Mouse (Mus musculus): Measurements from ENCODE around the gene Cdc25b. TPM values are rescaled to one million over a fixed set of nuclear protein-coding genes. Genes with fewer than 3 reads are reported as not detected.

Gene Cdc25b
- polyA plus RNA-seq, 1 experiment from 2014 or later = 33.6 TPM

DNA sequence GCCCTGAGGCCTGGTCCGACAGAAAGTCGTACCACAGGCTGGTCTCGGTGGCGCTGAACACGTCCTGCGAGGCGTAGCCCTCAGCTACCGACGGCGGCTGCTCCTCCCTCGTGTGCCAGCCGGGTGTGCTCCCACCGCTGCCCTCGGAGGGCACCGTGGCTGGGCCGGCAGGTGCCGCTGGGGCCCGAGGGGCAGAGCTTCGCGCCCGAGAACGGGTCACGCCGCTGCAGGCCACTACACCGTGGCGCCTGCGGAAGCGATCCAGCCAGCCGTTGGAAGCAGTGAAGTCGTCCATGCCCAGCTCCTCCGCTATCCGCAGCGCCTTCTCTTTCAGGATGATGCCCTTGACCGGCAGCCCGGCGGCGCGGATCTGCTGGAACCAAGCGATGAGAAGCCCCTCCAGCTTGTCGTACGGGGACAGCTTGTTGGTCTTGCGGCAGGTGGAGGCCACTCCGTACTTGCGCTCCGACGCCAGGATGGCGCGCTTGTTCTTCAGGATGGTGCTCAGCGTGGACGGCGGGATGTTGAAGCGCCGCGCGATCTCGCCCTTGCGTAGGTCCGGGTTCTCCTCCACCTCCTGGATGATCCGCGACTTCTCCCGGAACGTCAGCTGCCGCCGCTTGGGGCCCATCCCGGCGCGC, 7.4 kb upstream of the Cdc25b start:
- ATAC-seq = peak; percentile 34
- WGBS = under 1% methylated on average over 65 of the region's 67 CpGs
- peak overlapping the region; percentile 96 for H3K9ac ChIP-seq (replicated peaks; ENCODE audit: low read depth, low read length)
- H3K36me3 ChIP-seq (ENCODE audit: control insufficient read depth, insufficient read depth) = no peaks in the 10 kb centered on the region
- no peaks in the 10 kb centered on the region for H3K9me3 ChIP-seq (ENCODE audit: control insufficient read depth, low read length)
- peak overlapping the region; percentile 81 for H3K4me3 ChIP-seq (replicated peaks; ENCODE audit: low read length)
- peak overlapping the region; percentile 94 for H3K27ac ChIP-seq (ENCODE audit: low read length)
- H3K4me2 ChIP-seq (ENCODE audit: low read length) = peak overlapping the region; percentile 97
- H3K4me1 ChIP-seq (replicated peaks; ENCODE audit: control insufficient read depth, insufficient read depth, low read length) = peaks cover 33% of the 10 kb centered on the region
- no peaks in the 10 kb centered on the region for H3K27me3 ChIP-seq (replicated peaks; ENCODE audit: control insufficient read depth, insufficient read depth, low read length)

DNA sequence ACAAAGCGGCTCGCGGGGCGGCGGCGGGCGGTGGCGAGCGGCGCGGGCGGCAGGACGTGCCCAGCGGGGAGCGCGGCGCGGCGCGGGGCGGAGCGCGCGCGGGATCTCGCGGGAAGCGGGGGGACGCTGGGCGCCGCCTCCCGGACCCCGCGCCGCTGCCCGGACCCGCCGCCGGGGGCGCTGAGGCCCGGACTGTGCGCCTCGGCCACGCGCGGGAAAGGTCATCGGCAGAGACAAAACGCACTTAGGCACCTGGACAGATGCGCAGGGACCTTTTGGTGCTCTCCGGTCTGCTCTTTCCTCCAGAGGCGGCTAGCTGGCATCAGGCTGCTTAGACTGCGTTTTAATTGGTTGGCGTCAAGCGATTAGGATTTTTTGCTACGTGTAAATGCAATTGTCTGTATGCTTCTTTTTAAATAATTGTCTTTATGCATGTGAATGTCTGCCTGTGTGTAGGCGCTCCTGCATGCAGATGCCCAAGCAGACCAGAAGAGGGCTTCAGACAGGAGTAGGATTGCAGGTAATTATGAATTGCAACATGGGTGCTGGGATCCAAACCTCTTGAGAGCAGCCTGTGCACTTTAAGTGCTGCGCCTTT, 6.7 kb upstream of the Cdc25b start, which contains the start of gene Cenpb:
Cenpb (minus strand) TSS at position 78 of the 598 bp plus-strand sequence.
- peak; percentile 86 for ATAC-seq

DNA sequence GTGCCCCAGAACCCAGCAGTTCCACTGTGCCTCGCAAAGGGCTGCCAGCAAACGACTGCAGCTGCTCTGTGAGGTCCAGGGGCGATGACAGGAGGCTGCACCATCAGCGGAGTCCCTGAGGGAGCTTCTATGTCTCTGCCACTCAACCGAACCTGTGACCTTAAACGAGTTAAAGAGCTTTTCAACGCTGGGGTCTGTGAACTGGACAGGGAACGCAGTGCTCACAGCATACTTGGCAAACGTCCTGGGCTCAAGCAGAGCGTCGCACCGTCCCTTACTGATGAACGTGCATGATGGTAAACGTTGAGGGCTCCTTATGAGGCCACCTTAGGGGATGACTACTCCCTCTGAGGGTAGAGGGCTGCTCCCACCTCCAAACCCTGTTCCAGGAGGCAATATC, 406 bp upstream of the Cdc25b start:
- WGBS = 3% methylated on average over 14 of the region's 14 CpGs
- H3K27ac ChIP-seq (ENCODE audit: low read length) = no peak overlapping the region

More for the DNA sequence above, 6.7 kb upstream of the Cdc25b start, which contains the start of gene Cenpb:
- Histone ChIP-seq H3K4me3 (replicated peaks; ENCODE audit: low read length) (peak within 1 kb of the TSS; percentile 81), H3K36me3 (ENCODE audit: control insufficient read depth, insufficient read depth) (no peaks in the 10 kb centered on the region), H3K9ac (replicated peaks; ENCODE audit: low read depth, low read length) (peak within 1 kb of the TSS; percentile 96), H3K4me1 (replicated peaks; ENCODE audit: control insufficient read depth, insufficient read depth, low read length) (peaks cover 31% of the 10 kb centered on the region), H3K9me3 (ENCODE audit: control insufficient read depth, low read length) (no peaks in the 10 kb centered on the region), H3K27ac (ENCODE audit: low read length) (peak within 1 kb of the TSS; percentile 94), H3K4me2 (ENCODE audit: low read length) (peak within 1 kb of the TSS; percentile 97), H3K27me3 (replicated peaks; ENCODE audit: control insufficient read depth, insufficient read depth, low read length) (no peaks in the 10 kb centered on the region)
- WGBS = 2% methylated on average over 52 of the region's 57 CpGs

DNA sequence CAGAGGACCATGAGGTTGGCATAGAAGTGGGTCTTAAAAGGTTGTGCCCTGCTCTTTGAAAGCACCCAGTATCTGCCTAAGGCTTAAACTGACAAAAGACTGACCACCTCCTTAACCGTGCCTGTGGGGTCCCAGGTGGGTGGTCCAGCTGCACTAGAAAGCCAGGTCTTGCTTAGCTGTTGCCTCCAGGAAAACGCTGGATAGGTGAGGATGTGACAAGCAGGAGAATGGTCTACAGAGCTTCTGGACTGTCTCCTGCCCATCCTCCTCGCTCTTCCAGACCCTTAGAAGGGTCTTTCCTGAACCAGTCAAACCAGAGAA, 813 bp downstream of the Cdc25b start:
- no peak for ATAC-seq
- Histone ChIP-seq H3K4me2 (ENCODE audit: low read length) (peak overlapping the region; percentile 87), H3K4me3 (replicated peaks; ENCODE audit: low read length) (peak overlapping the region; percentile 73), H3K9me3 (ENCODE audit: control insufficient read depth, low read length) (no peaks in the 10 kb centered on the region), H3K9ac (replicated peaks; ENCODE audit: low read depth, low read length) (peak overlapping the region; percentile 80), H3K4me1 (replicated peaks; ENCODE audit: control insufficient read depth, insufficient read depth, low read length) (peaks cover 29% of the 10 kb centered on the region), H3K27ac (ENCODE audit: low read length) (no peak overlapping the region), H3K27me3 (replicated peaks; ENCODE audit: control insufficient read depth, insufficient read depth, low read length) (no peaks in the 10 kb centered on the region), H3K36me3 (ENCODE audit: control insufficient read depth, insufficient read depth) (no peaks in the 10 kb centered on the region)
- 18% methylated on average over 3 of the region's 3 CpGs for whole genome bisulfite sequencing

More for the DNA sequence above, 406 bp upstream of the Cdc25b start:
- H3K27me3 ChIP-seq (replicated peaks; ENCODE audit: control insufficient read depth, insufficient read depth, low read length) = no peaks in the 10 kb centered on the region
- ATAC-seq = peak; percentile 9; the same call in 1 of the 2 replicates
- H3K4me1 ChIP-seq (replicated peaks; ENCODE audit: control insufficient read depth, insufficient read depth, low read length) = peaks cover 29% of the 10 kb centered on the region
- H3K9me3 ChIP-seq (ENCODE audit: control insufficient read depth, low read length) = no peaks in the 10 kb centered on the region
- peak overlapping the region; percentile 87 for H3K4me2 ChIP-seq (ENCODE audit: low read length)
- H3K4me3 ChIP-seq (replicated peaks; ENCODE audit: low read length) = peak overlapping the region; percentile 73
- no peaks in the 10 kb centered on the region for H3K36me3 ChIP-seq (ENCODE audit: control insufficient read depth, insufficient read depth)
- peak overlapping the region; percentile 80 for H3K9ac ChIP-seq (replicated peaks; ENCODE audit: low read depth, low read length)

DNA sequence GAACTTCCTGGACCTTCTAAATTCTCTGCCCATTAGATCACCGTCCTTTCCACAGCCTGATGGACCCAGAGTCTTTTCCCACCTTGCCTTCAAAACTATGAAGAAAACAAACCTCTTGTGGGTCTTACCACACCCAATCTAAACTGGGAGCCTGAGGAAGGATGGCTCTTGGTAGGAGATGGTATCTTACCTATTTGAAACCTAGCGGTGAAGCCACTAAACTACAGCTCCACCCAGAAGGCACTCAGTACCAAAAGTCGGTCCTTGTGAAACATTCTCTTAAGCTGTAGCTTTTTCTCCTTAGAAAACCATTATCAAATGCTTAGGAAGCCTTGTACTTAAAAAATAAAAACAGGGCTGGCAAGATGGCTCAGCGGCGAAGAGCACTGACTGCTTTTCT, 1.6 kb downstream of the Cdc25b start:
- WGBS = 97% methylated on average over 5 of the region's 5 CpGs
- H3K9me3 ChIP-seq (ENCODE audit: control insufficient read depth, low read length) = no peaks in the 10 kb centered on the region
- no peaks in the 10 kb centered on the region for H3K36me3 ChIP-seq (ENCODE audit: control insufficient read depth, insufficient read depth)
- no peak overlapping the region for H3K9ac ChIP-seq (replicated peaks; ENCODE audit: low read depth, low read length)
- H3K27ac ChIP-seq (ENCODE audit: low read length) = no peak overlapping the region
- ATAC-seq = no peak
- no peak overlapping the region for H3K4me3 ChIP-seq (replicated peaks; ENCODE audit: low read length)
- no peak overlapping the region for H3K4me2 ChIP-seq (ENCODE audit: low read length)
- H3K4me1 ChIP-seq (replicated peaks; ENCODE audit: control insufficient read depth, insufficient read depth, low read length) = peaks cover 29% of the 10 kb centered on the region
- no peaks in the 10 kb centered on the region for H3K27me3 ChIP-seq (replicated peaks; ENCODE audit: control insufficient read depth, insufficient read depth, low read length)

GRCm38 (mm10) chr2:131189521-131190309, 3.0 kb downstream of the Cdc25b start:
- Histone ChIP-seq H3K9me3 (ENCODE audit: control insufficient read depth, low read length) (no peaks in the 10 kb centered on the region), H3K27me3 (replicated peaks; ENCODE audit: control insufficient read depth, insufficient read depth, low read length) (no peaks in the 10 kb centered on the region), H3K4me1 (replicated peaks; ENCODE audit: control insufficient read depth, insufficient read depth, low read length) (peaks cover 29% of the 10 kb centered on the region), H3K9ac (replicated peaks; ENCODE audit: low read depth, low read length) (no peak overlapping the region), H3K4me2 (ENCODE audit: low read length) (no peak overlapping the region), H3K4me3 (replicated peaks; ENCODE audit: low read length) (no peak overlapping the region), H3K36me3 (ENCODE audit: control insufficient read depth, insufficient read depth) (peaks cover 4% of the 10 kb centered on the region; the same call in 1 of the 2 replicates), H3K27ac (ENCODE audit: low read length) (no peak overlapping the region)
- ATAC-seq = no peak
- WGBS = 35% methylated on average over 5 of the region's 5 CpGs

DNA sequence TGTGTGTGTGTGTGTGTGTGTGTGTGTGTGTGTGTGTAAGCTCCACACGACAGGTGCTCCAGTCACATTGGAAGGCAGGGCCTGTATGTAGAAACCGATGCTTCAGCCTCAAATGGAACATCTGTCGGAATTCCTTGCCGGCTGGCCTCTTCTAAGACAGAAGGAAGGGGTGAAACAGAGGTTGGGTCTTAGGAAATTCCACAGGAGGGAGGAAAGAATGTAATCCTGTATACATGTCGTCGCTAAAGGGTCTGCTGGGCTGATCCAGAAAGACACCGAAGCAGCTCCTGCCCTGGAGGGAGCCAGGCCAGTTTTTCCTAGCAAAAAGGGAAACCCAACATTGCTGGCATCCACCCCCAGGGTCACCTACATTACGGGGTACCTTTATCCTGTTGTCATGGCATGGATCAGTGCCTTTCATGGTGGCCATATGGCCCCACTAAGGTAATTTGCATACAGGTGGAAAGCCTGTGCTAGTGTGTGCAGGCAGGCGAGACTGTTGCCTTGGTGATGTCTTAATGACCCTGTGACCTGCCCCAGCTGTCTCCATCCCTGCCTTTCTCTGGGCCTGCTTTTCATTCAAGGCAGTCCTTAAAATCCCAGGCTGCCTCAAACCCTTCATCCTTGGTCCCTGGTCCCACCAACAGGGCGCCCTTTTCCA, 3.7 kb downstream of the Cdc25b start:
- H3K36me3 ChIP-seq (ENCODE audit: control insufficient read depth, insufficient read depth) = peaks cover 7% of the 10 kb centered on the region; the same call in 1 of the 2 replicates
- WGBS = 14% methylated on average over 10 of the region's 10 CpGs
- H3K9ac ChIP-seq (replicated peaks; ENCODE audit: low read depth, low read length) = 0 out of 2 replicates have a peak overlapping the region, but pooled peaks have one; percentile 11
- peak overlapping the region; percentile 12; the same call in 1 of the 2 replicates for H3K27ac ChIP-seq (ENCODE audit: low read length)
- no peaks in the 10 kb centered on the region for H3K27me3 ChIP-seq (replicated peaks; ENCODE audit: control insufficient read depth, insufficient read depth, low read length)
- ATAC-seq = peak; percentile 32
- no peak overlapping the region for H3K4me2 ChIP-seq (ENCODE audit: low read length)
- peaks cover 29% of the 10 kb centered on the region for H3K4me1 ChIP-seq (replicated peaks; ENCODE audit: control insufficient read depth, insufficient read depth, low read length)
- H3K9me3 ChIP-seq (ENCODE audit: control insufficient read depth, low read length) = no peaks in the 10 kb centered on the region
- no peak overlapping the region for H3K4me3 ChIP-seq (replicated peaks; ENCODE audit: low read length)

- ATAC-seq = no peak
- Histone ChIP-seq H3K4me1 (replicated peaks; ENCODE audit: control insufficient read depth, insufficient read depth, low read length) (peaks cover 29% of the 10 kb centered on the region), H3K27me3 (replicated peaks; ENCODE audit: control insufficient read depth, insufficient read depth, low read length) (no peaks in the 10 kb centered on the region), H3K4me2 (ENCODE audit: low read length) (no peak overlapping the region), H3K9ac (replicated peaks; ENCODE audit: low read depth, low read length) (no peak overlapping the region), H3K36me3 (ENCODE audit: control insufficient read depth, insufficient read depth) (peaks cover 7% of the 10 kb centered on the region; the same call in 1 of the 2 replicates), H3K27ac (ENCODE audit: low read length) (no peak overlapping the region), H3K9me3 (ENCODE audit: control insufficient read depth, low read length) (no peaks in the 10 kb centered on the region), H3K4me3 (replicated peaks; ENCODE audit: low read length) (no peak overlapping the region)
- WGBS = 51% methylated on average over 7 of the region's 7 CpGs
Measured at GRCm38 (mm10) chr2:131191005-131191390, 4.2 kb downstream of the Cdc25b start.

Measured in forebrain, embryonic 16.5 days (tissue).